Mouse (Mus musculus): Measurements from ENCODE around the gene Rftn2. TPM values are rescaled to one million over a fixed set of nuclear protein-coding genes. Genes with fewer than 3 reads are reported as not detected.
A peak's percentile ranks its signal among the peaks of the same experiment; 100 is the strongest.

The Rftn2 gene
- polyA plus RNA-seq, 1 experiment from 2014 or later: 9.2 TPM

- Histone ChIP-seq H3K4me1 (ENCODE audit: control insufficient read depth in 2 of 2, insufficient read depth in 2 of 2, low read length in 2 of 2) (peaks cover 14 to 24% of the 10 kb centered on the region in 2 experiments; a peak in 3 of 4 replicates), H3K9me3 (ENCODE audit: control insufficient read depth, low read length) (no peaks in the 10 kb centered on the region), H3K36me3 (ENCODE audit: control insufficient read depth, insufficient read depth, low read length) (no peaks in the 10 kb centered on the region), H3K27ac (replicated peaks in 1 of 2; ENCODE audit: control insufficient read depth in 1 of 2, insufficient read depth in 1 of 2, low read depth in 2 of 2, low read length in 2 of 2) (peak overlapping the region; percentile 41 to 58; a peak in 3 of 4 replicates), H3K27me3 (ENCODE audit: control insufficient read depth, insufficient read depth, low read length) (no peaks in the 10 kb centered on the region), H3K4me3 (ENCODE audit: control insufficient read depth in 1 of 2, insufficient read depth in 1 of 2, low read depth in 1 of 2, low read length in 2 of 2) (no peak overlapping the region), H3K4me2 (ENCODE audit: low read length) (no peak overlapping the region), H3K9ac (ENCODE audit: low read length) (no peak overlapping the region)
- no peak for ATAC-seq (ENCODE audit: insufficient number of reproducible peaks, insufficient read depth, low FRiP score, low read depth)
- 53% methylated on average over 6 of the region's 6 CpGs for WGBS
Measured at GRCm38 (mm10) chr1:55196327-55197003, 30.1 kb downstream of the Rftn2 start.

GRCm38 (mm10) chr1:55195021-55195420 is 31.6 kb downstream of the Rftn2 start:
- Histone ChIP-seq H3K4me2 (ENCODE audit: low read length) (no peak overlapping the region), H3K27me3 (ENCODE audit: control insufficient read depth, insufficient read depth, low read length) (no peaks in the 10 kb centered on the region), H3K4me3 (ENCODE audit: control insufficient read depth in 1 of 2, insufficient read depth in 1 of 2, low read depth in 1 of 2, low read length in 2 of 2) (no peak overlapping the region), H3K9me3 (ENCODE audit: control insufficient read depth, low read length) (no peaks in the 10 kb centered on the region), H3K27ac (replicated peaks in 1 of 2; ENCODE audit: control insufficient read depth in 1 of 2, insufficient read depth in 1 of 2, low read depth in 2 of 2, low read length in 2 of 2) (no peak overlapping the region), H3K9ac (ENCODE audit: low read length) (no peak overlapping the region), H3K36me3 (ENCODE audit: control insufficient read depth, insufficient read depth, low read length) (no peaks in the 10 kb centered on the region), H3K4me1 (ENCODE audit: control insufficient read depth in 2 of 2, insufficient read depth in 2 of 2, low read length in 2 of 2) (peaks cover 11 to 21% of the 10 kb centered on the region in 2 experiments; a peak in 3 of 4 replicates)
- WGBS: 74% methylated on average over 4 of the region's 4 CpGs
- no peak for ATAC-seq (ENCODE audit: insufficient number of reproducible peaks, insufficient read depth, low FRiP score, low read depth)

DNA sequence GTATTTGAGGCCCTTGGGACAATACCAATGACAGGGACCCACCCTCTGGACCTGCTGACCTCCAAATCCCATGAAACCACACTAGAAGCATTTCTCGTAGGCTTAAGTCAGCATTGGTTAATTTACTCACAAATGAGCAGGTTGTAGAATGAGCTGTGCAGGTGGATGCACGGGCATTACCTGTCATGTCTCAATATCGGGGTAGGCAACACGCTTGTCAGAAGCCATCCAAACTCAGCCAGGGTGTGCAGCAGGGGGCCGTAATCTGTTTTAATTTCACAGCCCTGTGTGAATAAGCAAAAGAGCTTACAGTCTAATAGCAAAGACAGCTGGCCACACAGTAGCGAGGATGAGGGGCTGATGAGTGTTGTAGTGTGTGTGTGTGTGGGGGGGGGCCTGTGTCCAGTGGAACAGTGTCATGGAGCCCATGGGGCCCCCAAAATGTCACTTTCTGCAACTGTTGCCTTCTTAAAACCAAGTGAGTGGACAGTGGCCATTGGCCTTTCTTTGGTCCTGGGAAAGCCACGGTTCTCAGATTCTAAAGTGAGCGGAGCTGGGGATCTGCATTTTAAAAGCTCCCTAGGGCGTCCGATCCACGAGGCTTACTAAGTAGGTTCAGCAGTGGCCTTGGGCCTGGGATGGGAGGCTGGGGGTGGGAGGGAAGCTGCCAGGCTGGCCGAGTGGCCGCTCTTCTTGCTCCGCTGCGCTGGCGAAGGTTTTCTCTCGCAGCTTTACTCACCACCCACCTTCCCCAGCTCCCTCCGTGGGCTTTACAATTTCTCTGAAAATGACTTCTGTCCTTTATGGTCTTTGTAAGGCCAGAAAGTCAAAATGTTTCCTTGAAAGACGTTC is 32.3 kb downstream of the Rftn2 start:
- Histone ChIP-seq H3K36me3 (ENCODE audit: control insufficient read depth, insufficient read depth, low read length) (no peaks in the 10 kb centered on the region), H3K4me1 (ENCODE audit: control insufficient read depth in 2 of 2, insufficient read depth in 2 of 2, low read length in 2 of 2) (peaks cover 11 to 21% of the 10 kb centered on the region in 2 experiments; a peak in 3 of 4 replicates), H3K9me3 (ENCODE audit: control insufficient read depth, low read length) (no peaks in the 10 kb centered on the region), H3K9ac (ENCODE audit: low read length) (no peak overlapping the region), H3K27ac (replicated peaks in 1 of 2; ENCODE audit: control insufficient read depth in 1 of 2, insufficient read depth in 1 of 2, low read depth in 2 of 2, low read length in 2 of 2) (0 out of 4 replicates have a peak overlapping the region, but pooled peaks of 1 of the 2 experiments have one; percentile 19), H3K4me3 (ENCODE audit: control insufficient read depth in 1 of 2, insufficient read depth in 1 of 2, low read depth in 1 of 2, low read length in 2 of 2) (no peak overlapping the region), H3K4me2 (ENCODE audit: low read length) (no peak overlapping the region), H3K27me3 (ENCODE audit: control insufficient read depth, insufficient read depth, low read length) (no peaks in the 10 kb centered on the region)
- ATAC-seq (ENCODE audit: insufficient number of reproducible peaks, insufficient read depth, low FRiP score, low read depth): no peak
- WGBS: 51% methylated on average over 19 of the region's 19 CpGs

DNA sequence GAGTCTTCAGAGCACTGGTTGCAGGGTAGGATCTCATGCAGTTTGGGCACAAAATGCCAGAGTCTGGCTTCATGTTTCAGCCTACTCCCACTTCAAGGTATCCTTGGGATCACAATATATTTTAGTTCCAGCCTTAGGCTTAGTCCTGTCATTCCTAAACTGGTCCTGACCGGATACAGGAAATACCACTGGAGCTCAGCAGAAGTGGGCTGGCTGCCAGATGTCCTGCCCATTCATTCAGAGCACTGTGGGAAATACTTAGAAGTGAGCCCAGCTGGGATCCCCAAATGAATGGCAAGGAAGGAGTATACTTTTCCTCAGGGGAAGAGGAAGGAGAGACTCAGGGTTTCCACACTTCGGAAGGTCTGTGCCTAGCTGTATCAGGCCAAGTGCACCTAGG is 33.3 kb downstream of the Rftn2 start:
- no peak overlapping the region for H3K4me3 ChIP-seq (ENCODE audit: control insufficient read depth in 1 of 2, insufficient read depth in 1 of 2, low read depth in 1 of 2, low read length in 2 of 2)
- H3K27ac ChIP-seq (replicated peaks in 1 of 2; ENCODE audit: control insufficient read depth in 1 of 2, insufficient read depth in 1 of 2, low read depth in 2 of 2, low read length in 2 of 2): peak overlapping the region; percentile 64 to 68
- no peaks in the 10 kb centered on the region for H3K36me3 ChIP-seq (ENCODE audit: control insufficient read depth, insufficient read depth, low read length)
- H3K4me1 ChIP-seq (ENCODE audit: control insufficient read depth in 2 of 2, insufficient read depth in 2 of 2, low read length in 2 of 2): peaks cover 11 to 18% of the 10 kb centered on the region in 2 experiments; a peak in 3 of 4 replicates
- H3K27me3 ChIP-seq (ENCODE audit: control insufficient read depth, insufficient read depth, low read length): no peaks in the 10 kb centered on the region
- no peak overlapping the region; the same call in 1 of the 2 replicates for H3K4me2 ChIP-seq (ENCODE audit: low read length)
- peak; percentile 54; the same call in 1 of the 2 replicates for ATAC-seq (ENCODE audit: insufficient number of reproducible peaks, insufficient read depth, low FRiP score, low read depth)
- no peak overlapping the region for H3K9ac ChIP-seq (ENCODE audit: low read length)
- 25% methylated on average over 2 of the region's 2 CpGs for WGBS
- H3K9me3 ChIP-seq (ENCODE audit: control insufficient read depth, low read length): no peaks in the 10 kb centered on the region

DNA sequence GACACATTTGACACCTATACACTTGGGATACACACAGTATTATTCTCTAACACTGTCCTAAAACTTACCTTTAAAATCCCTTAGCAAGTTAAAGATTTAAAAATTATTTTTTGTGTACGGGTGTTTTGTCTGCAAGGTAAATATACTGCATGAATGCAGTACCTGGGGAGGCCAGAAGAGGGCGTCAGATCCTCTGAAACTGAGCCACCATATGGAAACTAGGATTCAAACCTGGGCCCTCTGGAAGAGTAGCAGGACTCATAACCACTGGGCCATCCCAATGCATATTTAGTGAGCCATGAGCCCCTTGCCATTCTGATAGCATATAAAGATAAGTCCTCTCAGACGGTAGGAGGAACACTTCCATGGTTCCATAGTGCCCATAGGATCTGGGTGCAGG is 33.8 kb downstream of the Rftn2 start:
- no peak for ATAC-seq (ENCODE audit: insufficient number of reproducible peaks, insufficient read depth, low FRiP score, low read depth)
- WGBS: 41% methylated on average over 3 of the region's 3 CpGs

GRCm38 (mm10) chr1:55192015-55192414 is 34.6 kb downstream of the Rftn2 start:
- WGBS: 28% methylated on average over 8 of the region's 8 CpGs
- Histone ChIP-seq H3K4me1 (ENCODE audit: control insufficient read depth in 2 of 2, insufficient read depth in 2 of 2, low read length in 2 of 2) (peaks cover 11 to 18% of the 10 kb centered on the region in 2 experiments), H3K27ac (replicated peaks in 1 of 2; ENCODE audit: control insufficient read depth in 1 of 2, insufficient read depth in 1 of 2, low read depth in 2 of 2, low read length in 2 of 2) (peak overlapping the region in 1 of 2 experiments; percentile 48; a peak in 1 of 4 replicates), H3K9ac (ENCODE audit: low read length) (peak overlapping the region; percentile 47), H3K27me3 (ENCODE audit: control insufficient read depth, insufficient read depth, low read length) (no peaks in the 10 kb centered on the region), H3K4me2 (ENCODE audit: low read length) (peak overlapping the region; percentile 57), H3K4me3 (ENCODE audit: control insufficient read depth in 1 of 2, insufficient read depth in 1 of 2, low read depth in 1 of 2, low read length in 2 of 2) (peak overlapping the region; percentile 27 to 30), H3K9me3 (ENCODE audit: control insufficient read depth, low read length) (no peaks in the 10 kb centered on the region), H3K36me3 (ENCODE audit: control insufficient read depth, insufficient read depth, low read length) (no peaks in the 10 kb centered on the region)
- ATAC-seq (ENCODE audit: insufficient number of reproducible peaks, insufficient read depth, low FRiP score, low read depth): no peak

More for the DNA sequence above, 33.8 kb downstream of the Rftn2 start:
- H3K36me3 ChIP-seq (ENCODE audit: control insufficient read depth, insufficient read depth, low read length): no peaks in the 10 kb centered on the region
- no peak overlapping the region for H3K9ac ChIP-seq (ENCODE audit: low read length)
- no peak overlapping the region for H3K4me3 ChIP-seq (ENCODE audit: control insufficient read depth in 1 of 2, insufficient read depth in 1 of 2, low read depth in 1 of 2, low read length in 2 of 2)
- H3K4me2 ChIP-seq (ENCODE audit: low read length): no peak overlapping the region
- peak overlapping the region; percentile 64 to 68 for H3K27ac ChIP-seq (replicated peaks in 1 of 2; ENCODE audit: control insufficient read depth in 1 of 2, insufficient read depth in 1 of 2, low read depth in 2 of 2, low read length in 2 of 2)
- H3K27me3 ChIP-seq (ENCODE audit: control insufficient read depth, insufficient read depth, low read length): no peaks in the 10 kb centered on the region
- H3K9me3 ChIP-seq (ENCODE audit: control insufficient read depth, low read length): no peaks in the 10 kb centered on the region
- peaks cover 11 to 18% of the 10 kb centered on the region in 2 experiments; a peak in 3 of 4 replicates for H3K4me1 ChIP-seq (ENCODE audit: control insufficient read depth in 2 of 2, insufficient read depth in 2 of 2, low read length in 2 of 2)

- Histone ChIP-seq H3K27ac (replicated peaks in 1 of 2; ENCODE audit: control insufficient read depth in 1 of 2, insufficient read depth in 1 of 2, low read depth in 2 of 2, low read length in 2 of 2) (no peak overlapping the region), H3K4me1 (ENCODE audit: control insufficient read depth in 2 of 2, insufficient read depth in 2 of 2, low read length in 2 of 2) (no peaks in the 10 kb centered on the region; a peak in 1 of 4 replicates), H3K36me3 (ENCODE audit: control insufficient read depth, insufficient read depth, low read length) (peaks cover 20% of the 10 kb centered on the region; the same call in 1 of the 2 replicates), H3K9ac (ENCODE audit: low read length) (no peak overlapping the region; the same call in 1 of the 2 replicates), H3K4me3 (ENCODE audit: control insufficient read depth in 1 of 2, insufficient read depth in 1 of 2, low read depth in 1 of 2, low read length in 2 of 2) (no peak overlapping the region), H3K9me3 (ENCODE audit: control insufficient read depth, low read length) (no peaks in the 10 kb centered on the region), H3K27me3 (ENCODE audit: control insufficient read depth, insufficient read depth, low read length) (no peaks in the 10 kb centered on the region), H3K4me2 (ENCODE audit: low read length) (0 out of 2 replicates have a peak overlapping the region, but pooled peaks have one; percentile 27)
- 23% methylated on average over 11 of the region's 11 CpGs for WGBS
- no peak for ATAC-seq (ENCODE audit: insufficient number of reproducible peaks, insufficient read depth, low FRiP score, low read depth)
Measured at GRCm38 (mm10) chr1:55186592-55187210, 39.9 kb downstream of the Rftn2 start.
